Mouse (Mus musculus) heart, postnatal 4 days (tissue): Measurements from ENCODE around the gene Anks3. TPM values are rescaled to one million over a fixed set of nuclear protein-coding genes. Genes with fewer than 3 reads are reported as not detected.

Experiments used
- DNase-seq: peaks from one replicate; pipeline ENCODE4 v3.0.0; 2021
- total RNA-seq, 2 experiments: library from RNA; stranded (reverse); gene quantifications; 2 replicates each; pipeline ENCODE4 v1.2.3; 2021

Gene Anks3
- total RNA-seq, 2 experiments from 2014 or later = 22.4 to 24.3 TPM

DNA sequence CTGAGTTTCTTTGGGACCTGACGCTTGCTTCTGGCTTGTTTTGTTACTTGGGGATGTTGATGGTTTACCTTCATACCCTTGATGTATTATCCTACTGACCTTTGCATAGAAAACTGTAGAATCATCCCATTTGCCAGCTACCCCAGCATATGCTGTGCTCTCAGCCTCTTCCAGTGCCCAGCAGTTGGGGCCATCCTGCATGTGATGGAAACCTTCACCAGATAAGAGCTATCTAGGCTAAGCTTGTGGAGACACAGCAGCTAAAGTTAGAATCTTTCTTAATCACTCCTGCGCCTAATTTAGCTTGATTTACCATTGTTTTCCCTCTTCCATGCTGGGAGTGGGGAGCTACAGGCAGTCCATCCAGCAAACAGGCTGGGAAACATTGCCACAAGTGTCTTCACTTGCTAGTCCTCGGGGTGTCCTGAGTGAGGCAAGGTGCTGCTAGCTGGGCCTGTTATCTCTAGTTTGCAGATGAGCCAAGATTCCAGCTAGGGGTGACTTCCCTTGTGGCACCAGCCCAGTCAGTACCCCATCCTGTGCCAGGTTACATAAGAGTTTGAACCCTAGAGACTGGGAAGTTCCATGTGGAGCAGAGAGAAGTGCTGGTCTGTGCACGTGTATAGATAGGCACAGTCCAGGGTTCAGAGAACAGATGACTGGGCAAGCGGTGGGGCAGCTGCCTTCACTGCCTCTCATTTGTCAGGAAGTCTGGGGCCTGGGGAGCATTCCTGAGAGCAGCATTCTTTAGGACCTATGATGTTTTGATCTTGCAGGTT, 67.6 kb downstream of the Anks3 start:
- DNase-seq = peak; percentile 31

DNA sequence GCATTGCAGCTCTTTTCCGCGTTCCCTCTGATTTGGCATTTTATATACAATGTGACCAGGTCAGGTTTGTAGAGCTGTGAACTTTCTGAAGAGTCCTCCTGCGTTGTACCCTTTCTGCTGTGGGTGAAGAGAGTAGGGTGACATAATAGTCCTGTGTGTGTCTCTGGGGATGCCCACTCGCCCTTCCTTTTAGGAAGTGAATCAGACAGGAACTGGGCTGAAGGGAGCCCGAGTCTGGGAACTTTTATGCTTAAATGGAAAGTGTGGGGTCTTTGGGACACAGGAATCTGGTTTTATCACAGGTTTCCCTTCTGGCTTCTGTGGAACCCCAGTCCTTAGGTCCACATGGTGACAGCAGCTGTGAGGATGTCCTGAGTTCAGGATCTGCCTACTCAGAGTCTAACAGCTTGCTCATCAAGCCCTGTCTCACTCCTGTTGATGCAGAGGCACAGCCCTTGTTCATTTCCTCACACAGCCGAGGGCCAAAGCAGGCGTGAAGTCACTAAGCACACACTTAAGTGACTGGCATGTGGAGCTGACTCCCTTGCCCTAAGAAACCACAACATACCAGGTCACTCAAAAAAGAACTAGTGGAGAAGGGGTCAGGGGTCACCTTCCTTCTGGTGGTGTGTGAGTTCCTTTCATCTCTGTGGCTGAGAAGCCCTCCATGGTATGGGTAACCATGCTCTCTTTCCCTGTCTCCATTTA, 69.7 kb downstream of the Anks3 start:
- DNase-seq = no peak

DNA sequence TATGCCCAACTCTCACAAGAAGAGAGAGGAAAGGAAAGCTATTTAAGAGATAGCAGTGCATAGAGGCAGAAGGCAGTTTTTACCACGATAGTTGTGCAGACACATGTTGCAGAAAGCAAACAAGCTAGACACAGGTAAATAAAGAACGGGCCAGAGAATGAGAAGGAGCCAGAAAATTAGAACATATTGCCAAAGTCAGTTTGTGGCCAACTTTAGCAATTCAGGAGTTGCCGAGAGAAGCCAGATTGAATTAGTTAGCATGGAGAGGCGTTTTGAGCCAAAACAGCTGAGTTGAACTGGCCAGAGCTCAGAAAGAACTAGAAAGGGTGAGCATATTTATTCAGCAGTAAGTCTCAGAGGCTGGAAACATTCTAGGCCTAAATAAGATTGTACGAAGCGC, 71.8 kb downstream of the Anks3 start:
- DNase-seq = no peak

Other genes with a start within 250 kb of the Anks3 start
- gene Nmral1, start 244.8 kb downstream of the Anks3 start, total RNA-seq = 10 to 100 TPM; 15.2 to 15.5 TPM
- 10 to 100 TPM; 67.4 to 75.9 TPM for gene Hmox2, start 237.8 kb downstream of the Anks3 start, total RNA-seq
- 100 to 1,000 TPM in 1 of 2 experiments, 10 to 100 TPM in 1; 96.3 to 105 TPM for gene Cdip1, start 173.9 kb downstream of the Anks3 start, total RNA-seq
- not detected for gene 4930562C15Rik, start 128.8 kb downstream of the Anks3 start, total RNA-seq
- 10 to 100 TPM; 22.6 to 24.8 TPM for gene Ubald1, start 83.9 kb downstream of the Anks3 start, total RNA-seq
- gene Mgrn1, start 78.0 kb downstream of the Anks3 start, total RNA-seq = 100 to 1,000 TPM; 170 to 187 TPM
- gene Nudt16l1, start 25.4 kb downstream of the Anks3 start, total RNA-seq = 10 to 100 TPM; 50.7 to 51.3 TPM
- not detected for gene Sept12, start 33.6 kb upstream of the Anks3 start, total RNA-seq
- not detected for gene Smim22, start 43.1 kb upstream of the Anks3 start, total RNA-seq
- 10 to 100 TPM; 25.2 to 27.6 TPM for gene Rogdi, start 49.3 kb upstream of the Anks3 start, total RNA-seq
- gene Glyr1, start 85.7 kb upstream of the Anks3 start, total RNA-seq = 10 to 100 TPM; 63.3 to 66.4 TPM
- 10 to 100 TPM; 34.8 to 37.5 TPM for gene Ubn1, start 85.9 kb upstream of the Anks3 start, total RNA-seq
- gene Ppl, start 168.2 kb upstream of the Anks3 start, total RNA-seq = 1 to 10 TPM; 2.4 to 2.5 TPM
- under 1 TPM; 0.10 to 0.16 TPM for gene Sec14l5, start 182.9 kb upstream of the Anks3 start, total RNA-seq
- gene Nagpa, start 239.8 kb upstream of the Anks3 start, total RNA-seq = 1 to 10 TPM; 6.1 to 7.9 TPM